Mouse (Mus musculus) myocyte (in vitro differentiated cells): Measurements from ENCODE around the gene Pard3.
A peak's percentile ranks its signal among the peaks of the same experiment; 100 is the strongest.

Source experiments
- CEBPB ChIP-seq: IDR thresholded peaks from 2 replicates; pipeline ENCODE4 v1.6.1; 2011; ENCODE audit warnings: mild to moderate bottlenecking, moderate library complexity; ENCODE audit not compliant: poor library complexity, insufficient read depth, severe bottlenecking
- E2F4 ChIP-seq: IDR thresholded peaks from one replicate; pipeline ENCODE4 v1.6.1; 2011; ENCODE audit warnings: mild to moderate bottlenecking, control low read depth, moderate library complexity; ENCODE audit not compliant: insufficient read depth
- MAX ChIP-seq: IDR thresholded peaks from one replicate; pipeline ENCODE4 v1.6.1; 2011; ENCODE audit warnings: low read depth, mild to moderate bottlenecking, control low read depth
- MYOG ChIP-seq, 3 experiments: IDR thresholded peaks; one replicate each; pipeline ENCODE4 v1.6.1; 2011; ENCODE audit warnings: control low read depth in 2 of 3, low read depth in 2 of 3, mild to moderate bottlenecking in 2 of 3; ENCODE audit not compliant: insufficient read length in 2 of 3, control insufficient read depth in 1 of 3, insufficient read depth in 1 of 3
- POLR2A ChIP-seq: IDR thresholded peaks from one replicate; pipeline ENCODE4 v1.6.1; 2011; ENCODE audit warnings: low read depth, mild to moderate bottlenecking, control low read depth, moderate library complexity; ENCODE audit not compliant: insufficient read length
- POLR2AphosphoS2 ChIP-seq: IDR thresholded peaks from one replicate; pipeline ENCODE4 v1.6.1; 2011; ENCODE audit warnings: low read depth, control low read depth; ENCODE audit not compliant: insufficient read length
- TCF12 ChIP-seq: IDR thresholded peaks from one replicate; pipeline ENCODE4 v1.6.1; 2011; ENCODE audit warnings: mild to moderate bottlenecking, control low read depth; ENCODE audit not compliant: poor library complexity, insufficient read depth, severe bottlenecking
- USF1 ChIP-seq: IDR thresholded peaks from one replicate; pipeline ENCODE4 v1.6.1; 2011; ENCODE audit warnings: low read depth, mild to moderate bottlenecking, control low read depth, moderate library complexity

- TF ChIP-seq MAX (no peak), POLR2A (no peak), E2F4 (no peak), MYOG (IDR thresholded peaks at IDR 0.05; ENCODE audit: control insufficient read depth in 1 of 3, insufficient read depth in 1 of 3, insufficient read length in 2 of 3, low read depth in 2 of 3) (peak in 1 of 3 experiments; percentile 50), TCF12 (peak; percentile 29), CEBPB (no peak), POLR2AphosphoS2 (no peak), USF1 (peak; percentile 69)
These were observed 254.9 kb downstream of the Pard3 start for GRCm38 (mm10) chr8:127318377-127319159.
